Mouse (Mus musculus): ENCODE data around the gene Fras1.

DNA sequence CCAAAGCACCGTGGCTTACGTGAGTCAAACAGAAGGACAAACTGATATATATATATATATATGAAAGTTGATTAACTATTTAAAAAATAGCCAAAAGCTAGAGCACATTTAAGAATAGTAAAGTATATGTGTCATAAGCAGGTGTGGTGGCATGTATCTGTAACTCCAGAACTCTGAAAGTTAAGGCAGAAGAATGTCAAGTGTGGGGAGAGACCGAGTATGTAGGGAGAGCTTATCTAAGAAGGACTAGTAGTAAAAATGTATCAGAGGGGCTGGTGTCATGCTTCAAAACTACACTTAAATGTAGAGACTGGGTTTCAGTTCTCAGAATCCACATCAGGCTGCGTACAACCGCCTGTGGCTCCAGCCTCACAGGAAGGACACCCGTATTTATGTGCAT is 423.7 kb downstream of the Fras1 start:
- TF ChIP-seq CTCF (IDR thresholded peaks at IDR 0.05; ENCODE audit: extremely low read depth, insufficient read length, insufficient replicate concordance, low read depth, low read length) (no peak), POLR2A (IDR thresholded peaks at IDR 0.05; ENCODE audit: low read depth, low read length) (no peak)
